Mouse (Mus musculus): ENCODE measurements around the gene Tac4.
A peak's percentile ranks its signal among the peaks of the same experiment; 100 is the strongest.

The Tac4 gene

GRCm38 (mm10) chr11:95263816-95264454 is 2.6 kb downstream of the Tac4 start:
- no peak for DNase-seq

GRCm38 (mm10) chr11:95264455-95265013 is 3.2 kb downstream of the Tac4 start:
- no peak for DNase-seq

DNA sequence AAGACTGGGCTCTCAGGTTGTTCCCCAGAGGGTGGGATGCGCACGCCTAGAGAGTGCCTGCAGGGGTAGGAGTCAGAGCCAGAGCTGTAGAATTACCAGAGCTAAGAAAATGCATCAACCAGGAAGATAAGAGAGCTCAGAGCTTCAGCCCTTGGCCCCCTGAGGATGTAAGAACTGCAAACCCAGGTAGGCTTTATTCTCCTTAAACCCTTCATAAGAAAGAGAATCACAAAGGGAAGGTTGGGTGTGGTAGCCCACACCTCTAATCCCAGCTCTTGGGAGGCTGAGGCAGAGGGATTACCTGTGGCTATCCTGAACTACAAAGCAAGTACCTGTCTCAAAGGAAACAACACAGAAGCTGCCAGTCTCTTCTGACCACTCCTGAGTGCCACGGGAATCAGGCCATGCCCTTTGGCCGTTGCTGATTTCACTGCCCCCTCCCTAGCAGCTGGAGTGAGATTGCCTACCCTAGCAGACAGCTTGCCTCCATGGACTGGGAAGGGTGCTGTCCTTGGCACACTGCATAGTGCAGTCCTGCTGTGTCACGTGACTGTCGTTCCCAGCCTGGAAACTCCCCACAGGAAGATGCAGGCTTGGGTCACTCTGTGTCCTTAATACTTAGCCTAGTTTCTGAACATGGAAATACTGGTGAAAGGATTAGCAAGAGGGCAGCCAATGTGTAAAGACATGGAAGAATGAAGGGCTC is 5.4 kb downstream of the Tac4 start:
- DNase-seq: no peak

GRCm38 (mm10) chr11:95273661-95274060 is 12.3 kb downstream of the Tac4 start:
- DNase-seq: no peak

- DNase-seq: no peak
Observed at GRCm38 (mm10) chr11:95274613-95275012, 13.3 kb downstream of the Tac4 start.

- DNase-seq: no peak
Observed at GRCm38 (mm10) chr11:95276056-95276455, 14.7 kb downstream of the Tac4 start.

- no peak for DNase-seq
Observed at GRCm38 (mm10) chr11:95279061-95279659, 17.8 kb downstream of the Tac4 start.

GRCm38 (mm10) chr11:95282331-95282730 is 21.0 kb downstream of the Tac4 start:
- DNase-seq: no peak

DNA sequence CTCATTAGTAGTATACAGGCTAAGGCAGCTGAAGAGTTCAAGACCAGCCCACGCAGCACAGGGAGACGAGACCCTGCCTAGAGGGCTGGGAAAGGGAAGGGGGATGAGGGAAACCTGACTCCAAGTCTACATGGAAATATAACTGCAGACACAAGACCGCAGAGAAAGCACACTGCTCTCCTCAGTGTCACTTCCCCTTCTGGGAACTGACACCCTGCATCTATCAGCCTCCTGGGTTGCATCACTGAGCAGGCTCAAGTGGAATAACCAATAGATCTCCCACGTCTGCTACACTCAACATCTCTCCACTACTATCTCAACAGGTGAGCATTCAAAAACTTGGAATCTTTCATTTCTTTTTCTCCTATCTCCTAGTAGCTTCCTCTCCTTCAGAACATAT is 30.7 kb downstream of the Tac4 start:
- DNase-seq: no peak

DNA sequence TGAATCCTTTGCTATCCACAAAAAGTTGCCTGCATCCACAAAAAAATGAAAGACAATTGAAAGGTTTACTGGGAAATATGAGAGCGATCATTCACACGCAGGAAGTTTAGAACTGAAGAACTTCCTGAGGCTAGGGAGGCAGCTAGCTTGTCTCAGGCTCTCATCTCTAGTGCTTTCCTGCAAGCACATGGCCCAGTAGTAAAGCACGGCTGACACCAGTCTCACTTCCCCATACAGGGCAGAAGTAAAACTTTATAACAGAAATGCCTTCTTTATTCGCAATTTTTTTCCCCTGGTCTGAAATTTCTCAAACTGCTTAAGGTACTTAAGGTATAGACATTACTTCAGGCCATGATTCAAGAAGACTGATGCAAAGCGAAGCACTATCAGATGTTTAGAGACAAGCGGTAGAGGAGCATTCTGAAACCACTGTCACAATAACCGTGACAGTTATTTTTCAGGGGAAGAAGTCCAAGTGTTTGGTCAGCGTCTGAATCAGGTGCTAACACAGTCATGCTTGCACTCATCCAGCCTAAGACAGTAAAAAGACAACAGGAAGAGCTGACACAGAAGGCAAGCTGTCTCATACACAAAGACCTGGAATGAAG is 31.8 kb downstream of the Tac4 start:
- DNase-seq: no peak

DNA sequence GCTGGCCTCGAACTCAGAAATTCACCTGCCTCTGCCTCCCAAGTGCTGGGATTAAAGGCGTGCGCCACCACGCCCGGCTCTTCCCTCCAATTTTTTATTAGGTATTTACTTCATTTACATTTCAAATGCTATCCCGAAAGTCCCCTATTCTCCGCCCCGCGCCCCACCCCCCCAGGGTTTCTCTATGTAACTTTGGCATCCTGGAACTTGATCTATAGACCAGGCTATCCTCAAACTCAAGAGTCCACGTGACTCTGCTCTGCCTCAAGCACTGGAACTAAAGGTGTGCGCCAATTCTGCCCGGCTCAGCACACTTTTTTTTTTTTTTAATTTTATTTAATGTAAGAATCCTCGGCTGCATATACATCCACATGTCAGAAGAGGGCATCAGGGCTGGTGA is 34.4 kb downstream of the Tac4 start:
- DNase-seq: no peak

- DNase-seq: no peak
Observed at GRCm38 (mm10) chr11:95298146-95298545, 36.8 kb downstream of the Tac4 start.

GRCm38 (mm10) chr11:95299886-95300285 is 38.6 kb downstream of the Tac4 start:
- DNase-seq: no peak

- no peak for DNase-seq
Observed at GRCm38 (mm10) chr11:95301772-95302171, 40.4 kb downstream of the Tac4 start.

DNA sequence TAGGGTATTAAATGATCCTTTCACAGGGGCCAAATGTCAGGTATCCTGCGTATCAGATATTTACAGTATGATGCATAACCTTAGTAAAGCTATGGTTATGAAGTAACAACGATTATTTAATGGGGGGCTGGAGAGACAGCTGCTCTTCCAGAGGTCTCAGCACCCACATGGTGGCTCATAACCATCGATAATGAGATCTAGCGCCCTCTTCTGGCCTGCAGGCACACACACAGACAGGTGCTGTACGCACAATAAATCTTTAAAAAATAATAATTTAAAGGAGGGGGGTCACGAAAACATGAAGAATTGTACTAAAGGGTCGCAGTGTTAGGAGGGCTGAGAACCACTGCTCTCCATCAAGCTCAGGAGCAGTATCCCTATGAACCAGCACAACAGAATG is 44.3 kb downstream of the Tac4 start:
- DNase-seq: no peak

GRCm38 (mm10) chr11:95307526-95307925 is 46.2 kb downstream of the Tac4 start:
- no peak for DNase-seq

- DNase-seq: peak; percentile 97
Observed at GRCm38 (mm10) chr11:95309510-95310006, 48.2 kb downstream of the Tac4 start.

DNA sequence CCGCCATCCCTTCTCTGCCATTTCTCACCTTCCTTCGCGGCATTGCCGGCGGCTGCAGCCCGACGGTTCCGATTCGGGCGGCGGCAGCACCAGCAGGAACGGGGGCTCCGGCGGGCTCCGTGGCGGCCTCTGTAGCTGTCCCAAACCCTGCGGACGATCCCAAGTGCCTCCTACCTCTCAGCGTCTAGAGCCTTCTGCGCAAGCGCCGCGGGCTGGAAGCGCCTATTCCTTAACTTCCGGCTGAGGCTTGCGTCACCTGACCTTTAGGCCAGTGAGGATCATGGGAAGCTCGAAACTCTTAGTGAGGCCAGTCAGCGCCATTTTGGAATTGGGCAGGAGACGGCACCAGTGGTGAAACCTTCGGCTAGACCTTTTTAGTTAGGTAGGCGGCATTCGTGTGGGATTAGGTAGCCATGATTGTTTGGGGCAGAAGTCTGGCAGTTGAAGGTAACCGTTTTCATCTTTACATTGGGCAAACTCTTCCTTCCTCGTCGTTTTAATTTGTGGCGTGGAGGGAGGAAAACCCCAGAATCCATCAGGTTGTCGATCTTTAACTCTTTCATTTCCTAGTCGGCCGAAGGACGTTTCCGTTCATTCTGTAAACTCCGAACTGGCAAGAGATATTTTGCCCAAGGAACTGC is 48.8 kb downstream of the Tac4 start, which contains the start of gene Kat7:
Kat7 (minus strand) TSS at position 240 of the 641 bp plus-strand sequence.
- peak; percentile 93 for DNase-seq

DNA sequence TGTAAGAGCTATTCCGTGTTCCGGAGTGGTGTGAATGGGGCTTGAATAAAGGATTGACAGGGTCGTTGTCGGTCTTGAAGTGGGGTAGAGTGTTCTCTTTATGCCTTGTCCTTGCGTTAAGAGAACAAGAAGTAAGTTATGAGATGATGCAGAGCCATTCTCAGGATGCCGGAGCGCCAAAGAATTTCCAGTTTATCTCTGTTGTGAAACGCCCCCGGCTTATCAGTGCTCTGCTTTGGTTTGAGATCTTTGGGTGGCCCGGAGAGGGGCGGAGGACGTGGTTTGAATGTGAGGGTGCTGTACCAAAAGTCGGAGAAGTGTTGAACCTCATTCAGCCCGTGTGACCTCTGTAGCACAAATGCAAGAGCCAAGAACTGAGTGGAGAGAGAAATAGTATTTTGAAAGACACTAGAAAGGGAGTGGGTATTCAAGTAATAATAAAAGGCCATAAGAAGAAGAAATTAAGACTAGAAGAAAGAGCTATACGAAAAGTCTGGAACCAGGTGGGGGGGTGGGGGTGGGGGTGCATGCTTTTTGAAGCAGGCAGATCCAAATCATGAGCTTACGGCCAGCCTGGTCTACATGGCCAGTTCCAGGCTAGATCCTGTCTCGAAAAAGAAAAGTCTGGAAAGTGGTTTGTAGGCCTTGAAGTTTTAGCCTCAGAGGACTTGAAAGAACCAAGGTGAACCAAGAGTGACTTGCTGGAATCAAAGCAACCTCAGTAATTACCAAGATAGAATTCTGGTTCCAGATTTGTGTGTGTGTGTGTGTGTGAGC is 49.5 kb downstream of the Tac4 start:
- DNase-seq: peak; percentile 17

DNA sequence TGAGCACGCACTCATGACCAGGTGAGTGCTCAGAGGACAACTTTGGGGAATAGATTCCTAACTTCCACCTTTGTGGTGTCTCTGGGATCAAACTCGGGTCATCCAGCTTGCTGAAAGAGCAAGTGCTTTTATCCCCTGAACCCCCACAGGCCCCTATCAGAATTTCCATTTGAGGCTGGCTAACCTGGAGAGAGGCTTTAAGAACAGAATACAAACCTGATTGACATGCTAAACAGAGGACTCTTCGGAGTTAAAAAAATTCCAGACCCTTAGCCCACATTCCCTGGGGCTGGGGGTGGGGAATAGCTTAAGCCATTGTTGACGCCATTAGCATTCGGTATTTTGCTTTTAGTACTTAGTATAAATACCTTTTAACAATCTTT is 50.1 kb downstream of the Tac4 start:
- DNase-seq: no peak

DNA sequence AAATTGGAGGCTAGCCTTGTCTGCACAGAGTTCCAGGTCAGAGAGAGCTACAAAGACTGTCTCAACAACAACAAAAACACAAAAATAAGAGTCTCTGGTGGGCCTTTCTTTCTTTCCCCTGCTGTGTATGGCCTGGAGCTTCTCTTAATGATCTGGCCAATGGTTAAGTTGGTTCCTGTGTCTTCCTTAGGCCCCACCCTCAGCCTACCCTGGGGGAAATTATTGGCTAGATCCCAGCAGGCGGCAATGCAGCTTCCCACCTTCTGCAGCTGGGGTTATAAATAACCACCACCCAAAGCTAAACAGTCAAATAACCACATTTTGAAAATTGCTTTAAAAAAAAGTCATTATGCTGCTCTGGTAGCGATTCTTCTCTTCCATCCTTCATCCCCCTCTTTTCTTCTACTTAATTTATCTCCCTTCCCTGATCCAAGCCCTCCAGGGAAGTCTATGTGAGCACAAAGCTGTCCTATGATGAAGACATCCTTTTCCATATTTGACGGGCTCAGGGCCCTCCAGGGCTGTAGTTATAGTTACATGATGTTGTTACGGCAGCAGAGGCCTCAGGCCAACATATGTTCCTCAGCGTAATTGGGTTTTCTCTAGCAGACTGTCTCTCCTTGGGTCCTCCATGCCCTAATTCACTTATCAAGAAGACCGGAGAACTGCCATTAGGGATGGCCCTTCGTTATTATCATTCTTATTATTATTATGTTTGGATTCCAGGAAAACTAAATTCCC is 54.1 kb downstream of the Tac4 start:
- DNase-seq: no peak

Data from right cerebral cortex, postnatal 4 days (tissue).